Mouse (Mus musculus): ENCODE results near the gene Ube2cbp. TPM values are rescaled to one million over a fixed set of nuclear protein-coding genes. Genes with fewer than 3 reads are reported as not detected.

Gene Ube2cbp
- polyA plus RNA-seq, 1 experiment from 2014 or later, result 9.7 TPM

Other genes with a start within 250 kb of the Ube2cbp start
- gene Dop1a, start 2.2 kb upstream of the Ube2cbp start, polyA plus RNA-seq (2015; fragmentation: Nextera tagmentation; extraction: Ambion mirVana), result 28.4 and 28.8 TPM in 2 replicates
- 37.4 and 41.0 TPM in 2 replicates for gene Pgm3, start 106.9 kb upstream of the Ube2cbp start, polyA plus RNA-seq (2015; fragmentation: Nextera tagmentation; extraction: Ambion mirVana)
- gene Rwdd2a, start 107.0 kb upstream of the Ube2cbp start, polyA plus RNA-seq (2015; fragmentation: Nextera tagmentation; extraction: Ambion mirVana), result 13.5 and 13.8 TPM in 2 replicates
- gene Me1, start 231.0 kb upstream of the Ube2cbp start, polyA plus RNA-seq (2015; fragmentation: Nextera tagmentation; extraction: Ambion mirVana), result 36.8 and 38.3 TPM in 2 replicates